Mouse (Mus musculus) thymus, adult 2 months (tissue): ENCODE measurements at regions not wholly inside any gene's neighbourhood (a gene's known extent, or its start where the extent isn't known, plus 50 kb on each side); places are given as distances from the start of the nearest gene placed in this dataset.

Experiments
- CTCF ChIP-seq: fragments of 200-500 bp; IDR thresholded peaks from 2 replicates; pipeline ENCODE4 v1.5.1; 2012; ENCODE audit warnings: mild to moderate bottlenecking, control low read depth, low read length, moderate library complexity, borderline replicate concordance; ENCODE audit not compliant: control insufficient read depth, poor library complexity, insufficient read depth; ENCODE audit errors: extremely low read depth
- POLR2A ChIP-seq: fragments of 200-500 bp; IDR thresholded peaks from 2 replicates; pipeline ENCODE4 v1.6.1; 2012; ENCODE audit warnings: mild to moderate bottlenecking, low read length, control low read depth, moderate library complexity; ENCODE audit not compliant: control insufficient read depth, poor library complexity, insufficient read depth; ENCODE audit errors: extremely low read depth

DNA sequence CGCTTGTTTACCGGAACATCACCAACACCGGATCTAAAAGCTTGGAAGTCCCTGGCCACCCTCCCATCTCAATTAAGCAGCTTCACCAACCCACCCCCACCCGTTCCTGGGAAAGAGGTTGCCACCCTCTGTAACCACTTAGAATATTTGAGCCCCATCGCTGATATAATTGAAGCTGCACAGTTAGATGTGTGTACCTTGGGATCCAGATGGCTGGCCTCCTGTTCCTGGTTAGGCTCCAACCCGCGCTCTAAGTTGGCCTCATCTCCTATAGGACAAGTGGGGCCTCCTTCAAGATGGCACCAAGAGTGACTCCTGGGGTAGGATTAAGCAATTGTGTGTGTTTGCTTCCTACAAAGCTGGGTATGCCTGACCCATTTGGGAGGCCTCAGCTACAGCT is 61.6 kb upstream of the Hdhd5 start:
- TF ChIP-seq CTCF, result no peak
- TF ChIP-seq POLR2A, result no peak
